Mouse (Mus musculus) thymus, adult 2 months (tissue): ENCODE data around the gene Olfr145.

Source experiments
- CTCF ChIP-seq: fragments of 200-500 bp; IDR thresholded peaks from 2 replicates; pipeline ENCODE4 v1.5.1; 2012; ENCODE audit warnings: mild to moderate bottlenecking, control low read depth, low read length, moderate library complexity, borderline replicate concordance; ENCODE audit not compliant: control insufficient read depth, poor library complexity, insufficient read depth; ENCODE audit errors: extremely low read depth
- POLR2A ChIP-seq: fragments of 200-500 bp; IDR thresholded peaks from 2 replicates; pipeline ENCODE4 v1.6.1; 2012; ENCODE audit warnings: mild to moderate bottlenecking, low read length, control low read depth, moderate library complexity; ENCODE audit not compliant: control insufficient read depth, poor library complexity, insufficient read depth; ENCODE audit errors: extremely low read depth

- no peak for TF ChIP-seq CTCF
- no peak for TF ChIP-seq POLR2A
Measured at GRCm38 (mm10) chr9:37924194-37924593, 27.7 kb downstream of the Olfr145 start.
